Mouse (Mus musculus): ENCODE results near the gene Gm21961.
"Not testable (repeated sequence)": the region's sequence is repeated elsewhere in the genome, so short reads cannot be mapped to it uniquely, and the experiment has no call there.

The Gm21961 gene

GRCm38 (mm10) chr15:65014804-65015203, at the start of gene Gm21961:
TSS of gene Gm21961 (minus strand) at chr15:65014904.
- DNase-seq: no peak

- DNase-seq: no peak
These were observed 27.3 kb upstream of the Gm21961 start for GRCm38 (mm10) chr15:65041999-65042398.

- not testable (repeated sequence) for DNase-seq
These were observed 24.5 kb upstream of the Gm21961 start for GRCm38 (mm10) chr15:65039216-65039615.

GRCm38 (mm10) chr15:65017971-65018370, 3.3 kb upstream of the Gm21961 start:
- no peak for DNase-seq

- DNase-seq: no peak
These were observed 8.5 kb downstream of the Gm21961 start for GRCm38 (mm10) chr15:65006177-65006576.

- DNase-seq: no peak
These were observed 20.2 kb downstream of the Gm21961 start for GRCm38 (mm10) chr15:64994498-64994897.

GRCm38 (mm10) chr15:64979976-64980375, 34.7 kb downstream of the Gm21961 start:
- DNase-seq: no peak

GRCm38 (mm10) chr15:64976044-64976805, 38.5 kb downstream of the Gm21961 start:
- DNase-seq: peak; percentile 6

Measured in right cerebral cortex, postnatal 25 days (tissue).